Mouse (Mus musculus) gastrocnemius, postnatal 25 days (tissue): ENCODE measurements around the gene Serpina10. TPM values are rescaled to one million over a fixed set of nuclear protein-coding genes. Genes with fewer than 3 reads are reported as not detected.
"Not testable (repeated sequence)": the region's sequence is repeated elsewhere in the genome, so short reads cannot be mapped to it uniquely, and the experiment has no call there.

ENCODE experiments used
- DNase-seq: peaks from one replicate; pipeline ENCODE4 v3.0.0; 2022
- total RNA-seq, 2 experiments: library from RNA; stranded (reverse); gene quantifications; 1 replicate in 1 of 2; 2 replicates in 1 of 2; pipeline ENCODE4 v1.2.3; 2021

Serpina10 gene
- total RNA-seq, 2 experiments from 2014 or later, result not detected

GRCm38 (mm10) chr12:103615141-103615540, 16.1 kb downstream of the Serpina10 start:
- no peak for DNase-seq

- no peak for DNase-seq
Observed at GRCm38 (mm10) chr12:103601839-103602238, 29.4 kb downstream of the Serpina10 start.

- DNase-seq, result no peak
Observed at GRCm38 (mm10) chr12:103600364-103600763, 30.9 kb downstream of the Serpina10 start.

- DNase-seq, result no peak
Observed at GRCm38 (mm10) chr12:103598411-103598810, 32.8 kb downstream of the Serpina10 start.

GRCm38 (mm10) chr12:103583771-103584170, 47.5 kb downstream of the Serpina10 start:
- no peak for DNase-seq

GRCm38 (mm10) chr12:103578148-103578547, 53.1 kb downstream of the Serpina10 start:
- DNase-seq, result not testable (repeated sequence)

- no peak for DNase-seq
Observed at GRCm38 (mm10) chr12:103569690-103570089, 61.6 kb downstream of the Serpina10 start.

- DNase-seq, result no peak
Observed at GRCm38 (mm10) chr12:103567129-103567528, 64.1 kb downstream of the Serpina10 start.

- DNase-seq, result no peak
Observed at GRCm38 (mm10) chr12:103565151-103565550, 66.1 kb downstream of the Serpina10 start.

Other genes starting within 250 kb of the Serpina10 start
- gene Otub2, start 242.8 kb downstream of the Serpina10 start, total RNA-seq, result 1 to 10 TPM; 2.0 to 3.5 TPM
- under 1 TPM; 0.46 to 0.74 TPM for gene 9330161L09Rik, start 223.6 kb downstream of the Serpina10 start, total RNA-seq
- gene Ddx24, start 205.6 kb downstream of the Serpina10 start, total RNA-seq, result 10 to 100 TPM; 54.4 to 59.7 TPM
- gene Ifi27, start 197.2 kb downstream of the Serpina10 start, total RNA-seq, result 10 to 100 TPM; 62.8 to 80.9 TPM
- 10 to 100 TPM in 1 of 2 experiments, 1 to 10 TPM in 1; 6.4 to 44.3 TPM for gene Ifi27l2a, start 187.8 kb downstream of the Serpina10 start, total RNA-seq
- not detected for gene Ifi27l2b, start 174.2 kb downstream of the Serpina10 start, total RNA-seq
- gene Ppp4r4, start 99.2 kb downstream of the Serpina10 start, total RNA-seq, result under 1 TPM; 0.29 to 0.33 TPM
- not detected for gene Serpina6, start 25.8 kb upstream of the Serpina10 start, total RNA-seq
- gene Serpina16, start 44.7 kb upstream of the Serpina10 start, total RNA-seq, result not detected
- not detected for gene Serpina1f, start 64.1 kb upstream of the Serpina10 start, total RNA-seq
- not detected for gene Serpina1d, start 142.1 kb upstream of the Serpina10 start, total RNA-seq
- not detected for gene Serpina1b, start 198.9 kb upstream of the Serpina10 start, total RNA-seq
- gene Serpina1a, start 232.1 kb upstream of the Serpina10 start, total RNA-seq, result not detected